Mouse (Mus musculus): ENCODE measurements at regions not wholly inside any gene's neighbourhood (a gene's known extent, or its start where the extent isn't known, plus 50 kb on each side); places are given as distances from the start of the nearest gene placed in this dataset.

DNA sequence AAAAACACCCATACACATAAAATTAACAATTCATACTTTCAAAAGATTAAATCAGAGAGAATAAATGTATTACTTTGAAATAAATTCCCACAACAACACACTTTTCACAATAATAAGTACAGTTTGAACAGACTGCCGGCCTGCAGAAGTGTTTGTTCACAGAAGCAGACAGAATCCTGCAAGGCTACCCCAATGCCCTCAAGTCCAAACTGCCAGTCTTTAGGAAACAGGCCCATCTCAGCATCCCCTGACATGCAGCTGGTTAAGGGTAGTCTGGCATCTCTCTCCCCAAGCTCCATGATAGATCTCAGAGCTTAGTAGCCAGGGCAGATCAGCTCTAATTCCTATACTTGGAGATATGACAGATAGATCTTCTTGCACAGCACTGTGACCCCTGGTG is 178.5 kb upstream of the Rreb1 start:
- ATAC-seq (replicated peaks; ENCODE audit: insufficient number of reproducible peaks, low FRiP score, low TSS enrichment, low read depth) (no peak), DNase-seq (ENCODE audit: low spot score) (no peak)
- Histone ChIP-seq H3K4me2 (ENCODE audit: low read depth, low read length) (no peak overlapping the region), H3K27me3 (ENCODE audit: control insufficient read depth, insufficient read depth, low read length) (no peaks in the 10 kb centered on the region), H3K4me1 (ENCODE audit: control insufficient read depth, insufficient read depth, low read length) (no peaks in the 10 kb centered on the region), H3K36me3 (replicated peaks; ENCODE audit: control insufficient read depth, insufficient read depth, low read depth, low read length) (no peaks in the 10 kb centered on the region), H3K9ac (replicated peaks; ENCODE audit: low read length) (no peak overlapping the region), H3K27ac (replicated peaks; ENCODE audit: low read depth, low read length) (no peak overlapping the region), H3K4me3 (ENCODE audit: low read depth, low read length) (no peak overlapping the region), H3K9me3 (replicated peaks; ENCODE audit: control insufficient read depth, low read length) (no peaks in the 10 kb centered on the region)
- WGBS, result 88% methylated on average over 1 of the region's 1 CpGs

DNA sequence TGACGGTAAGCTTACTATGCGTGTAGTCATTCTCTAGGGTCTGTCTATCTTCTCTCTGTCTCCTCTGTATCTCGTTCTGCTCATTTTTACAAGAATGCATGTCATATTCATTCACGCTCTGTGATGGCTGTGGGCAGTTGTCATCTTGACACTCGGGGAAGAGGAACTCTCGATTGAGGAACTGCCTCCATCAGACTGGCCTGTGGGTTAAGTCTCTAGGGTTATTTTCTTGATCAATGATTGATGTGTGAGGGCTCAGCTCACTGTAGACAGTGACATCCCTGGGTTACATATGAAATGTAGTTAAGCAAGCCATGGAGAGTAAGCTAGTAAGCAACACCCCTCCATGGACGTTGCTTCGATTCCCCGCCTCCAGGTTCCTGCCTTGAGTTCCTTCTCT is 178.0 kb upstream of the Rreb1 start:
- Histone ChIP-seq H3K36me3 (replicated peaks; ENCODE audit: control insufficient read depth, insufficient read depth, low read depth, low read length) (no peaks in the 10 kb centered on the region), H3K9ac (replicated peaks; ENCODE audit: low read length) (no peak overlapping the region), H3K4me1 (ENCODE audit: control insufficient read depth, insufficient read depth, low read length) (no peaks in the 10 kb centered on the region), H3K27me3 (ENCODE audit: control insufficient read depth, insufficient read depth, low read length) (no peaks in the 10 kb centered on the region), H3K27ac (replicated peaks; ENCODE audit: low read depth, low read length) (no peak overlapping the region), H3K9me3 (replicated peaks; ENCODE audit: control insufficient read depth, low read length) (no peaks in the 10 kb centered on the region), H3K4me2 (ENCODE audit: low read depth, low read length) (no peak overlapping the region), H3K4me3 (ENCODE audit: low read depth, low read length) (no peak overlapping the region)
- ATAC-seq (replicated peaks; ENCODE audit: insufficient number of reproducible peaks, low FRiP score, low TSS enrichment, low read depth) (no peak), DNase-seq (ENCODE audit: low spot score) (no peak)
- WGBS, result 88% methylated on average over 9 of the region's 9 CpGs

DNA sequence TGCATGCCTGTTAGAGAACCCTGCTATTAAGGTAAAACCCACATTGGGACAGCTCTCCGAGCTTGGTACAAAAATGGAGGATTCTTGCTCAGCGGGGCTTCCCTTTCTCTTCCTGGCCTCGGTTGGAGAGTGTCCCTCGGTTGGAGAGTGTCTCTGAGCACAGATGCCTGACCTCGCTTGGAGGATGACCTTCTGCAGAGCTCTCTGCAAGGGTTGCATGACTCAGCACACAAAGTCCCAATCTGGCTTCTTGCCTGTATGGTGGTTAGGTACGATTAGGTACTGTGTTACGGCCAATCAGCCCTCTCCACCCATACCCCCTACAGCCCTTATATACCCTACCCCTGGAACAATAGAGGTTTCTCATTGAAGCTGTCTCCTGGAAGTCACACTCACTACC is 177.1 kb upstream of the Rreb1 start:
- H3K27ac ChIP-seq (replicated peaks; ENCODE audit: low read depth, low read length), result no peak overlapping the region
- ATAC-seq (replicated peaks; ENCODE audit: insufficient number of reproducible peaks, low FRiP score, low TSS enrichment, low read depth) (no peak), DNase-seq (ENCODE audit: low spot score) (no peak)
- H3K27me3 ChIP-seq (ENCODE audit: control insufficient read depth, insufficient read depth, low read length), result no peaks in the 10 kb centered on the region
- WGBS, result 68% methylated on average over 7 of the region's 7 CpGs
- no peaks in the 10 kb centered on the region for H3K9me3 ChIP-seq (replicated peaks; ENCODE audit: control insufficient read depth, low read length)
- no peaks in the 10 kb centered on the region for H3K36me3 ChIP-seq (replicated peaks; ENCODE audit: control insufficient read depth, insufficient read depth, low read depth, low read length)
- no peaks in the 10 kb centered on the region for H3K4me1 ChIP-seq (ENCODE audit: control insufficient read depth, insufficient read depth, low read length)
- H3K9ac ChIP-seq (replicated peaks; ENCODE audit: low read length), result no peak overlapping the region
- no peak overlapping the region for H3K4me3 ChIP-seq (ENCODE audit: low read depth, low read length)
- H3K4me2 ChIP-seq (ENCODE audit: low read depth, low read length), result no peak overlapping the region

DNA sequence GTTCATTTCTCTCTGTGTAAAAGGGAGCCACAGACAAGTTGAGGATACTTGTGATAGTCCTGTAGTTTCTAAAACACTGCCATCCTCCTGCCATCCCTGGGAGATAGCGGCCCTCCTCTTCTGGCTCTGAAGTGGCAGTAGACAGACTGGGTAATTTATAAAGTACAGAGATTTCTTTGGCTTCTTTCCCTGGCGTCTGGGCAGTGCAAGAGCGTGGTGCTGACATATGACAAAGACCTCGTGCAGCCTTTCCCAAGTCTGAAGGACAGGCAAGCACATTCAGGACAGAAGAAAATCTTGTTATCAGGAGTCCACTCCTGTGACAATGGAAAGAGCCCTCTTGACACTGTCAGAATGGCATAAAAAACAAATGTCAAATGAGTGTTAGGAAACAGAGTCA is 175.9 kb upstream of the Rreb1 start:
- ATAC-seq (replicated peaks; ENCODE audit: insufficient number of reproducible peaks, low FRiP score, low TSS enrichment, low read depth), result no peak
- Histone ChIP-seq H3K27me3 (ENCODE audit: control insufficient read depth, insufficient read depth, low read length) (no peaks in the 10 kb centered on the region), H3K4me1 (ENCODE audit: control insufficient read depth, insufficient read depth, low read length) (no peaks in the 10 kb centered on the region), H3K9me3 (replicated peaks; ENCODE audit: control insufficient read depth, low read length) (no peaks in the 10 kb centered on the region), H3K9ac (replicated peaks; ENCODE audit: low read length) (no peak overlapping the region), H3K4me2 (ENCODE audit: low read depth, low read length) (no peak overlapping the region), H3K4me3 (ENCODE audit: low read depth, low read length) (no peak overlapping the region), H3K36me3 (replicated peaks; ENCODE audit: control insufficient read depth, insufficient read depth, low read depth, low read length) (no peaks in the 10 kb centered on the region), H3K27ac (replicated peaks; ENCODE audit: low read depth, low read length) (no peak overlapping the region)
- no peak for DNase-seq (ENCODE audit: low spot score)
- 82% methylated on average over 4 of the region's 4 CpGs for WGBS

DNA sequence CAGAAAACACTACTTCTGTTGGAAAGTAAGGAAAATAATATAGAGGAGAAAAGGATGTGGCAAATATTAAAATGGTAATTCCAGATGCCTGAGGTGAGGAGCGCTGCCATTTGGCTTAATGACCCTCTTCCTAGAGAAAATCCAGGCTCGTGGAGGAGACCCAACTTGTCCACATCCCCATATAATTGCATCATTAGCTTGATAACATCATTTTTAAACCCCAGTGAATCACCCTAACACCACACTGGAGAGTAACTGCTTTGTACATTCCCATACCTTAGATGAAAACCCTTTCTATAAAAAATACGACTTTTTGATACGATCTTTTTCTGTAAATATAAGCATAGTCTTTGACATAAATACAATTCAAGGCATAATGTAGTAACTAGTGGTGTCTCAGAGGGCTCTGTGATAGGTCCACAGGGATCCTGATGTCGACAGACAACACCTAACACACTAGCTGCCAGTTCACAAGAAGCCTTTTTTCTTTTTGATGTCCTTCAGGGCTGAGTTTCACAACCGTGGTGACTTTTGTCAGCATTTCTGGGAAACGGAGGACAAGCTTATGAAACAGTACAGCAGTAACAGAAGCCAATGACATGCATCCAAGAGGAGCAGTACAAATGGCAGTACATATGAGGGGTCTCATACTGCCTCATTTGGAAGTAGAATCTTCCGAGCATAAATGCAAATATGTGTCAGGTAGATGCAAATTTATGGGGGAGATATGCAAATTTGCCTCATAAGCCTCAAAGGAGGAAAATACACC is 174.8 kb upstream of the Rreb1 start:
- Histone ChIP-seq H3K4me1 (ENCODE audit: control insufficient read depth, insufficient read depth, low read length) (no peaks in the 10 kb centered on the region), H3K27ac (replicated peaks; ENCODE audit: low read depth, low read length) (no peak overlapping the region), H3K4me3 (ENCODE audit: low read depth, low read length) (no peak overlapping the region), H3K27me3 (ENCODE audit: control insufficient read depth, insufficient read depth, low read length) (no peaks in the 10 kb centered on the region), H3K4me2 (ENCODE audit: low read depth, low read length) (no peak overlapping the region), H3K36me3 (replicated peaks; ENCODE audit: control insufficient read depth, insufficient read depth, low read depth, low read length) (no peaks in the 10 kb centered on the region), H3K9ac (replicated peaks; ENCODE audit: low read length) (no peak overlapping the region), H3K9me3 (replicated peaks; ENCODE audit: control insufficient read depth, low read length) (no peaks in the 10 kb centered on the region)
- WGBS, result 74% methylated on average over 8 of the region's 8 CpGs
- no peak for ATAC-seq (replicated peaks; ENCODE audit: insufficient number of reproducible peaks, low FRiP score, low TSS enrichment, low read depth)
- DNase-seq (ENCODE audit: low spot score), result no peak

DNA sequence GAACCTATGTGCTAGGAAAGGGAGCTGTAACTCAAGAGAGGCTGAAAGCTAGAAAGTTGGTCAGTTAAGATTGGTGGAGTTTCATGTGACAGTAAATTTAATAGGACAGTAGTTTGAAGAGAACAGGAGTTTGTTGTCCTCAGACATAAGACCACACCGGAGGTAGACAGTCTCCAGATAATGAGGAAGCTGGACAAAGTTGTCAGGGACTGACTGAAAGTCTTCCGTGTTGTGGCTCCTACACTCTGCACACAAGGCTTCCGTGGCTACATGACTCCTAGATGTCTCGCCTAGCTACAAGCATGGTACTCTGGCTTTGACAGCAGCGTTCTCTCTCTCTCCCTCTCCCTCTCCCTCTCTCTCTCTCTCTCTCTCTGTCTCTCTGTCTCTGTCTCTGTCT is 171.9 kb upstream of the Rreb1 start:
- Histone ChIP-seq H3K36me3 (replicated peaks; ENCODE audit: control insufficient read depth, insufficient read depth, low read depth, low read length) (no peaks in the 10 kb centered on the region), H3K4me2 (ENCODE audit: low read depth, low read length) (no peak overlapping the region), H3K9ac (replicated peaks; ENCODE audit: low read length) (no peak overlapping the region), H3K4me3 (ENCODE audit: low read depth, low read length) (no peak overlapping the region), H3K27me3 (ENCODE audit: control insufficient read depth, insufficient read depth, low read length) (no peaks in the 10 kb centered on the region), H3K27ac (replicated peaks; ENCODE audit: low read depth, low read length) (no peak overlapping the region), H3K4me1 (ENCODE audit: control insufficient read depth, insufficient read depth, low read length) (no peaks in the 10 kb centered on the region), H3K9me3 (replicated peaks; ENCODE audit: control insufficient read depth, low read length) (no peaks in the 10 kb centered on the region)
- no peak for ATAC-seq (replicated peaks; ENCODE audit: insufficient number of reproducible peaks, low FRiP score, low TSS enrichment, low read depth)
- 89% methylated on average over 5 of the region's 5 CpGs for WGBS
- no peak for DNase-seq (ENCODE audit: low spot score)

DNA sequence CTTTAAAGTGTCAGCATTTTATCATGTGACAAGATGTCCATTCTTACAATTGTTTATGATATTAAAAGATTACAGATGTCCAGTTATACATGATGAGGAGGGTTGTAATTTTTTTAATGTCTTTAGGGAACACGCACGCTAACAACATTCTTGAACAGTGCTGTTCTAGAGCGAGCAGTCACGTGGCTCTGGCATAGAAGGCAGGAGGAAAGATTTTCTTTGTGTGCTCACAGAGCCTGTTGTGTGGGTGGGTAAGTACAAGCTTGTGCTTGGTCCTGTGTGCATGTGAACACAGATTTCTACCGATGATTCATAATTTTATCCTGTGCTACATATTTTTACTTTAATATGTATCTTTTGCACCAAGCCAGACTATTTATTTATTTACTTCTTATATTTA is 169.1 kb upstream of the Rreb1 start:
- no peaks in the 10 kb centered on the region for H3K36me3 ChIP-seq (replicated peaks; ENCODE audit: control insufficient read depth, insufficient read depth, low read depth, low read length)
- ATAC-seq (replicated peaks; ENCODE audit: insufficient number of reproducible peaks, low FRiP score, low TSS enrichment, low read depth) (no peak), DNase-seq (ENCODE audit: low spot score) (no peak)
- H3K4me2 ChIP-seq (ENCODE audit: low read depth, low read length), result no peak overlapping the region
- whole genome bisulfite sequencing, result 89% methylated on average over 5 of the region's 5 CpGs
- no peaks in the 10 kb centered on the region for H3K4me1 ChIP-seq (ENCODE audit: control insufficient read depth, insufficient read depth, low read length)
- H3K9ac ChIP-seq (replicated peaks; ENCODE audit: low read length), result no peak overlapping the region
- H3K4me3 ChIP-seq (ENCODE audit: low read depth, low read length), result no peak overlapping the region
- no peaks in the 10 kb centered on the region for H3K27me3 ChIP-seq (ENCODE audit: control insufficient read depth, insufficient read depth, low read length)
- H3K9me3 ChIP-seq (replicated peaks; ENCODE audit: control insufficient read depth, low read length), result no peaks in the 10 kb centered on the region
- H3K27ac ChIP-seq (replicated peaks; ENCODE audit: low read depth, low read length), result no peak overlapping the region

DNA sequence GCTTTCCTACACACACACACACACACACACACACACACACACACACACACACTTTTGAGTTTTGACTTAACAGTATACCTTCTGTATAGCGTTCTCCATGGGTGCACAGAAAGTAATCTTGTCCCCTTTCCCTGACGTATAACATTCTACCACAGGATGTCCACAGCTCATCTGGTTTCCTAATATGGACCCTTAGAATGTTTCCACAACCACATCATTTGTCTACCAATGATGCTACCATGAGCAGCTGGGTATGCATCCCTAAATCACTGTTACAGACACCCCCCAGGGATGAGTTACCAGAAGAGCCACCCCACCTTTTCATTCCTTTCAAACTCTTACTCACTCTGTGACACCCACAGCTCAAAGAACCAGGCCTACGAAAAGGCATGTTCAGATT is 166.8 kb upstream of the Rreb1 start:
- Histone ChIP-seq H3K4me3 (ENCODE audit: low read depth, low read length) (no peak overlapping the region), H3K4me2 (ENCODE audit: low read depth, low read length) (no peak overlapping the region), H3K36me3 (replicated peaks; ENCODE audit: control insufficient read depth, insufficient read depth, low read depth, low read length) (no peaks in the 10 kb centered on the region), H3K27me3 (ENCODE audit: control insufficient read depth, insufficient read depth, low read length) (no peaks in the 10 kb centered on the region), H3K4me1 (ENCODE audit: control insufficient read depth, insufficient read depth, low read length) (no peaks in the 10 kb centered on the region), H3K9me3 (replicated peaks; ENCODE audit: control insufficient read depth, low read length) (no peaks in the 10 kb centered on the region), H3K27ac (replicated peaks; ENCODE audit: low read depth, low read length) (no peak overlapping the region), H3K9ac (replicated peaks; ENCODE audit: low read length) (no peak overlapping the region)
- ATAC-seq (replicated peaks; ENCODE audit: insufficient number of reproducible peaks, low FRiP score, low TSS enrichment, low read depth) (no peak), DNase-seq (ENCODE audit: low spot score) (no peak)
- 90% methylated on average over 3 of the region's 3 CpGs for WGBS

Data from embryonic facial prominence, embryonic 11.5 days (tissue).